In the genomic region with DNA sequence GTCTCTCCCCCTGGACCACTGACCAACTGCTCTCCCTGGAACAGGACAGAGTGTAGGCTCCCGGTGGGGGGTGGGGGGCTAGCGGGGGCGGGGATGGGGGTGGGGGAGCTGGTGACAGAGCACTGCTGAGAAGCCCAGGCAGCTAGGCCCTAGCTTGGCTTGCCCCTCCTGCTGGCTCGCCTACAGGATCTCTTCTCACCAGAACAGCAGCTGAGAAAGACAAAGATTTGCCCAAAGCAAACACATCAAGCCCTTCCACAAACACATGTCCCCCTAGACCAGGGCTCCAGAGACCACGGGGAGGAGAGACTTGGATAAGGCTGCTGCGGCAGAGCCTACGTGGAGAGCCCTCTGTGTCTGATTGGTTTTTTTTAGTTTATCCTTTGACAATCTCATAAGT, we compare ENCODE assay signal across 10 mouse cellular contexts.
DNase-seq lines count a peak whose midpoint lies in the region; ATAC-seq and TF ChIP-seq lines count a peak whose summit lies in the region.
"Had no signal": no experiment of that assay in that cellular context is flagged by ENCODE, and none has a peak within 500 bp of the region (broad histone marks: within the 10 kb centered on the region; RNA-seq: fewer than 3 reads in every experiment).

No protein-coding gene starts in this region.

- peak overlapping the region; percentile 64; the same call in 1 of the 2 replicates for H3K27ac ChIP-seq in heart, embryonic 11.5 days (ENCODE audit: low read depth, low read length)
- H3K27ac ChIP-seq in MEL (ENCODE audit: control insufficient read depth, low read depth, low read length) = no peak overlapping the region
- H3K27ac ChIP-seq in forebrain, postnatal 0 days (ENCODE audit: low read depth, low read length) = 0 out of 2 replicates have a peak overlapping the region, but pooled peaks have one; percentile 35
- H3K27ac ChIP-seq in limb, embryonic 13.5 days = peak overlapping the region; percentile 69

- TF ChIP-seq RAD21 in MEL (IDR thresholded peaks at IDR 0.05; ENCODE audit: low read depth, low read length) = no peak

- 0 out of 2 replicates have a peak, but pooled peaks cover 1% of the 10 kb centered on the region for H3K79me2 ChIP-seq in MEL (ENCODE audit: control insufficient read depth, insufficient read depth, low read length, poor library complexity)

- 13% methylated on average over 7 of the region's 7 CpGs for WGBS in heart, embryonic 11.5 days (ENCODE audit: insufficient replicate concordance)
- WGBS in forebrain, postnatal 0 days = 22% methylated on average over 7 of the region's 7 CpGs
- WGBS in limb, embryonic 13.5 days = 27% methylated on average over 7 of the region's 7 CpGs

- H3K27me3 ChIP-seq in heart, embryonic 11.5 days (ENCODE audit: control insufficient read depth, insufficient read depth, low read length) = no peaks in the 10 kb centered on the region
- H3K27me3 ChIP-seq in MEL (ENCODE audit: control insufficient read depth in 1 of 2, insufficient read depth in 2 of 2, low read length in 2 of 2) = no peaks in the 10 kb centered on the region
- H3K27me3 ChIP-seq in forebrain, postnatal 0 days (ENCODE audit: insufficient read depth, low read length) = no peaks in the 10 kb centered on the region
- no peaks in the 10 kb centered on the region for H3K27me3 ChIP-seq in limb, embryonic 13.5 days

- DNase-seq in heart, adult 8-10 months (ENCODE audit: low spot score) = no peak
- DNase-seq in MEL (ENCODE audit: low read depth, low spot score) = peak; percentile 49
- DNase-seq in forebrain, postnatal 0 days = no peak
- no peak for DNase-seq in spleen, postnatal 10 days (ENCODE audit: low spot score in 2 of 2)
- no peak for DNase-seq in right cerebral cortex, postnatal 10 days (ENCODE audit: low spot score in 2 of 2)
- no peak for DNase-seq in urinary bladder, postnatal 25 days (ENCODE audit: low spot score)
- DNase-seq: adrenal gland, postnatal 36 days; layer of hippocampus, adult 9-11 months had no signal

- H3K9ac ChIP-seq in heart, embryonic 11.5 days (ENCODE audit: low read depth, low read length) = peak overlapping the region; percentile 54; the same call in 1 of the 2 replicates
- H3K9ac ChIP-seq in MEL (ENCODE audit: control insufficient read depth, low read depth, low read length, poor library complexity, severe bottlenecking) = no peak overlapping the region
- no peak overlapping the region for H3K9ac ChIP-seq in forebrain, postnatal 0 days
- H3K9ac ChIP-seq in limb, embryonic 13.5 days = no peak overlapping the region

- no peak for TF ChIP-seq CTCF in MEL (IDR thresholded peaks at IDR 0.05 in 2 of 3, conservative IDR thresholded peaks at IDR 0.05 in 1 of 3; ENCODE audit: control insufficient read depth in 1 of 3, insufficient read depth in 1 of 3, low read depth in 2 of 3, low read length in 3 of 3, poor library complexity in 1 of 3, severe bottlenecking in 1 of 3)
- TF ChIP-seq CTCF in forebrain, postnatal 0 days (IDR thresholded peaks at IDR 0.05; ENCODE audit: low read depth) = no peak

- no peaks in the 10 kb centered on the region for H3K36me3 ChIP-seq in heart, embryonic 11.5 days (ENCODE audit: control insufficient read depth, insufficient read depth, low read length)
- H3K36me3 ChIP-seq in MEL (ENCODE audit: control insufficient read depth in 1 of 2, insufficient read depth in 2 of 2, low read length in 2 of 2) = peaks cover 0 to 3% of the 10 kb centered on the region in 2 experiments; a peak in 2 of 4 replicates
- H3K36me3 ChIP-seq in forebrain, postnatal 0 days (ENCODE audit: insufficient read depth) = no peaks in the 10 kb centered on the region
- no peaks in the 10 kb centered on the region for H3K36me3 ChIP-seq in limb, embryonic 13.5 days

- no peak overlapping the region for H3K4me3 ChIP-seq in heart, embryonic 11.5 days (ENCODE audit: low read depth, low read length)
- no peak overlapping the region for H3K4me3 ChIP-seq in MEL (ENCODE audit: control insufficient read depth in 1 of 2, insufficient read depth in 1 of 2, low read depth in 2 of 2, low read length in 2 of 2)
- no peak overlapping the region for H3K4me3 ChIP-seq in forebrain, postnatal 0 days (ENCODE audit: low read depth, low read length)
- H3K4me3 ChIP-seq in limb, embryonic 13.5 days = no peak overlapping the region

- peaks cover 45% of the 10 kb centered on the region for H3K4me1 ChIP-seq in heart, embryonic 11.5 days (ENCODE audit: control insufficient read depth, insufficient read depth, low read length)
- H3K4me1 ChIP-seq in MEL (ENCODE audit: control insufficient read depth in 1 of 2, insufficient read depth in 2 of 2, low read length in 2 of 2) = peaks cover 0 to 19% of the 10 kb centered on the region in 2 experiments; a peak in 2 of 4 replicates
- H3K4me1 ChIP-seq in forebrain, postnatal 0 days (ENCODE audit: insufficient read depth) = peaks cover 15% of the 10 kb centered on the region
- peaks cover 31% of the 10 kb centered on the region for H3K4me1 ChIP-seq in limb, embryonic 13.5 days

- TF ChIP-seq POLR2A in MEL (IDR thresholded peaks at IDR 0.05; ENCODE audit: control insufficient read depth in 1 of 2, insufficient read depth in 1 of 2, low read depth in 1 of 2, low read length in 2 of 2, poor library complexity in 1 of 2) = peak in 1 of 2 experiments; percentile 46; a peak in 1 of 4 replicates

- no peak for TF ChIP-seq EP300 in MEL (IDR thresholded peaks at IDR 0.05; ENCODE audit: low read depth in 1 of 2, low read length in 2 of 2)

- ATAC-seq in heart, embryonic 11.5 days (replicated peaks; ENCODE audit: insufficient number of reproducible peaks, low FRiP score, low TSS enrichment) = no peak
- no peak for ATAC-seq in forebrain, postnatal 0 days
- ATAC-seq in limb, embryonic 13.5 days (ENCODE audit: low FRiP score, low read depth) = no peak

- H3K4me2 ChIP-seq in heart, embryonic 11.5 days = no peak overlapping the region
- H3K4me2 ChIP-seq in forebrain, postnatal 0 days (ENCODE audit: low read depth) = no peak overlapping the region
- H3K4me2 ChIP-seq in limb, embryonic 13.5 days (replicated peaks) = no peak overlapping the region

- H3K9me3 ChIP-seq in heart, embryonic 11.5 days (replicated peaks; ENCODE audit: control insufficient read depth, low read length) = no peaks in the 10 kb centered on the region
- H3K9me3 ChIP-seq in MEL (replicated peaks; ENCODE audit: insufficient read depth, low read length) = no peaks in the 10 kb centered on the region
- H3K9me3 ChIP-seq in forebrain, postnatal 0 days (ENCODE audit: low read length) = no peaks in the 10 kb centered on the region
- H3K9me3 ChIP-seq in limb, embryonic 13.5 days = no peaks in the 10 kb centered on the region

TF ChIP-seq in MEL, 35 proteins besides CTCF, POLR2A, EP300 and RAD21:
- TF ChIP-seq MXI1 (IDR thresholded peaks at IDR 0.05; ENCODE audit: low read depth, low read length) (no peak), CHD1 (IDR thresholded peaks at IDR 0.05; ENCODE audit: low read depth, low read length) (no peak), MYB (IDR thresholded peaks at IDR 0.05; ENCODE audit: low read depth, low read length) (no peak), BHLHE40 (IDR thresholded peaks at IDR 0.05; ENCODE audit: borderline replicate concordance, low read depth, low read length) (no peak), ZC3H11A (IDR thresholded peaks at IDR 0.05; ENCODE audit: low read depth, low read length) (no peak), ELF1 (IDR thresholded peaks at IDR 0.05; ENCODE audit: low read depth, low read length) (no peak), ZKSCAN1 (IDR thresholded peaks at IDR 0.05; ENCODE audit: low read depth, low read length) (no peak), GABPA (IDR thresholded peaks at IDR 0.05; ENCODE audit: low read depth, low read length) (no peak), MYC (IDR thresholded peaks at IDR 0.05; ENCODE audit: low read depth, low read length) (0 out of 2 replicates have a peak, but pooled peaks have one; percentile 6), SIN3A (IDR thresholded peaks at IDR 0.05; ENCODE audit: low read length) (0 out of 2 replicates have a peak, but pooled peaks have one; percentile 36), KAT2A (conservative IDR thresholded peaks at IDR 0.05; ENCODE audit: low read depth, low read length) (no peak)
